Mouse (Mus musculus): ENCODE data around the gene Zscan26.
"Not testable (repeated sequence)": the region's sequence is repeated elsewhere in the genome, so short reads cannot be mapped to it uniquely, and the experiment has no call there.

Zscan26 gene

DNA sequence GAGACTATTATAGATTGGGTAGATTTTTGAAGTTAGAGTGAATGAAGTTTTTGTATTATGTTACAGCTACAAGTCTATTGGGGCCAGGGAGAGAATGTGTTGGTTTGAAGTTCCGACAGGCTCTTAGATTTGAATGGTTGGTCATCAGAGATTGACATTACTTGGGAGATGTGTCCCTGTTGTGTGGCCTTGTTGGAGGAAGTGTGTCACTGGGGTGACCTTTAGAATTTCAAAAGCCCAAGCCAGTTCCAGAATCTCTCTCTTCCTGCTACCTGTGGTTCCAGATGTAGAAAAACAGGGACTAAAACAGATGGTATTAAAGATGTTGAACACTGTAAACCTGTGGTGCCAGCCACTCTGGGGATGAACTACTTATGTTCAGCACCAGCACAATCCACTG, 25.9 kb downstream of the Zscan26 start:
- no peak for DNase-seq (ENCODE audit: low spot score in 2 of 2)

DNA sequence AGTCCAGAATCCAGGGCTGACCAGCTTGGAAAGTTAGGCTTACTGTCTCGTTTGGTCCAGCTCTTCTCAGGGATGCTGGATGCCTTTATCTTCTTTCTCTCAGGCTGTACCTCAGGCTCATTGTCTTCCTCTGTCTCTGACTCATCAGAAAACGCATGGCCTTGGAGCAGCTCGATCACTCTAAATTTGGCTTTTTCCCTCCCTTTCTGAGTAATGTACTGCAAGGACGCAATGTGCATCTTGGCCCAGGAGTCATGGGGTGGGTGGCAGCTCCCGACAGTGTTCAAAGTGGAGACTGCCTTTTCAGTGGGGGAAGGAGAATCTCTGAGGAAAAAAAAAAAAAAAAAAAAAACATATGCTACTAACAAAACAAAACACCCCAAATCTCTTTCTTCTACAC, 30.2 kb downstream of the Zscan26 start:
- DNase-seq (ENCODE audit: low spot score in 2 of 2) = no peak

DNA sequence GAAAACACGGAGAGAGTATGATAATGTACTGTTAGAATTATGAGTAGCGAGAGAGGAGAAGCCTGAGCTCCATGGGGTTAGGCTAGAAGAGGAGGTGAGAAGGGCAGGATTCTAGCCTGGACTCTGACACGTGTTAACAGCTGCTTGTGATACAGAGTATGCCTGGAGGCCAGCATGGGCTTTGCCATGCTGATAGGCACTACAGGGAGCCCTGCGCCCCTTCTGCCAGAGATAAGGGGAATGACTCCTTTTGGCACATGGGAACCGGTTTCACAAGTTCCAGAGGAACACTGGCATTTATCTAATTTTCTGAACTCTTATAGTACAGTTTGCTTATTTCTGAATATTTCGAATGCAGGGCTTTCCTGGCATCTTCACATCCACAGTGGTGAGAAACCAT, 34.7 kb downstream of the Zscan26 start:
- peak in 1 of 2 experiments; percentile 40 for DNase-seq (ENCODE audit: low spot score in 2 of 2)

DNA sequence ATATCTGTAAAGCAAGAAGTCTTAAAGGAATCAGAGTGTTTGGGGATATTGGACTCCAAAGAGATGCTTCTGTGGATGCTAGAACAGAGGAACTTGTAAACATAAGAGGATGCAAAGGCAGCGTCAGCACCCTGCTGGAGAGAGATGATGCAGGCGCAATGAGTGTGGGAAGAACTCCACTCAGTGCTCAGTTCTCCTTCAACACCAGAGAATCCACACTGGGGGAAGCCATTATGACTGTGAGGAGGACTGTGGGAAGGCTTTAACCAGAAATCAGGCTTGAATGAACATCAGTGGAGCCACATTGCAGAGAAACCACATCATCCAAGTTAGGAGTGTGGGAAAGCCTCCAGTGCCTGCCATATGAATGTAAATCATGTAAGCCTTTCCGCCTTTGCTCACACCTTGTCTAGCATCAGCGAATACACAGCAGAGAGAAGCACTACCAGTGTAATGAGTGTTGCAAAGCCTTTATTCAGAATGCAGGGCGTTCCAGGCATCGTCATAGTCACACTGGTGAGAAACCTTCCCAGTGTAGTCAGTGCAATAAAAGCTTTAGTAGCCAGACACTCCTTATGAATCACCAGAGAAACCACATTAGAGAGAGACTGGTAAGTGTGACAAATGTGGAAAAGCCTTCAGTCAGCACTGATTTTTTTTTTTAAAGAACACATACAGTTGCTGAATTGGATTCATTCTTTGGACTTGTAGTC, 36.1 kb downstream of the Zscan26 start:
- no peak for DNase-seq (ENCODE audit: low spot score in 2 of 2)

DNA sequence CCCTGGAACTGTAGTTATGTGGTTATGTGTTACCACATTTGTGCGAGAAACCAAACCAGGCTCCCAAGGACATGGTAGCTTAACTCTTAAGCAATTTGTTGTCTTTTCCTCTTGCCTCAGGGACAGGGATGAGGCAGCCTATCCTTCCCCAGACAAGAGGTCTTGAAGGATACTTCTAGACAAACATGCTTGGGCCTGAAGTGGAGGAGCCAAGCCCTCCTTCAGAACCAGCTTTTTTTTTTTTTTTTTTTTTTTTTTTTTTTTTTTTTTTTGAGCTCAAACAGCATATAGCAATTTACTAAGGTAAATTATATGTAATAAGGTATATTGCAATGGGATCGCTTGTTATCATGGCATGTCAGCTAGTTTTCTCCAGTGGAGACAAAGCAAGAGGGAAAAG, 37.8 kb downstream of the Zscan26 start:
- DNase-seq (ENCODE audit: low spot score in 2 of 2) = no peak

DNA sequence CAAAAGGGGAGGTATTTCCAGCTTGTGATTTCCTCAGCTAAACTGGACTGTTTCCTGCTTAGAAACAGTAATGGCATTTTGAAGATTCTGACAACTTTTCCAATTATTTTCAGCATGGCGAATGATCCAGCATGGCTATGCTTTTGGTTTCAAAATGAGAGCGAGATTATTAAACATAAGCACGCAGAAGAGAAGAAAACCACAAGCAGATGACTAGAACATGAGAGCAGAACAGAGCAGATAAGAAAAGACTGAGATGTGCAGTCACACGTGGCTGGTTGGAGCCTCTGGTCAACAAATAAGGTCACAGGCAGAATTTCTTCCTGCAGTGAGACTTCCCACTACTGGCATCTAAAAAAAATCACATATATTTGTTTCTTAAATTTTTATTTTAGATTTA, 38.3 kb downstream of the Zscan26 start:
- no peak for DNase-seq (ENCODE audit: low spot score in 2 of 2)

DNA sequence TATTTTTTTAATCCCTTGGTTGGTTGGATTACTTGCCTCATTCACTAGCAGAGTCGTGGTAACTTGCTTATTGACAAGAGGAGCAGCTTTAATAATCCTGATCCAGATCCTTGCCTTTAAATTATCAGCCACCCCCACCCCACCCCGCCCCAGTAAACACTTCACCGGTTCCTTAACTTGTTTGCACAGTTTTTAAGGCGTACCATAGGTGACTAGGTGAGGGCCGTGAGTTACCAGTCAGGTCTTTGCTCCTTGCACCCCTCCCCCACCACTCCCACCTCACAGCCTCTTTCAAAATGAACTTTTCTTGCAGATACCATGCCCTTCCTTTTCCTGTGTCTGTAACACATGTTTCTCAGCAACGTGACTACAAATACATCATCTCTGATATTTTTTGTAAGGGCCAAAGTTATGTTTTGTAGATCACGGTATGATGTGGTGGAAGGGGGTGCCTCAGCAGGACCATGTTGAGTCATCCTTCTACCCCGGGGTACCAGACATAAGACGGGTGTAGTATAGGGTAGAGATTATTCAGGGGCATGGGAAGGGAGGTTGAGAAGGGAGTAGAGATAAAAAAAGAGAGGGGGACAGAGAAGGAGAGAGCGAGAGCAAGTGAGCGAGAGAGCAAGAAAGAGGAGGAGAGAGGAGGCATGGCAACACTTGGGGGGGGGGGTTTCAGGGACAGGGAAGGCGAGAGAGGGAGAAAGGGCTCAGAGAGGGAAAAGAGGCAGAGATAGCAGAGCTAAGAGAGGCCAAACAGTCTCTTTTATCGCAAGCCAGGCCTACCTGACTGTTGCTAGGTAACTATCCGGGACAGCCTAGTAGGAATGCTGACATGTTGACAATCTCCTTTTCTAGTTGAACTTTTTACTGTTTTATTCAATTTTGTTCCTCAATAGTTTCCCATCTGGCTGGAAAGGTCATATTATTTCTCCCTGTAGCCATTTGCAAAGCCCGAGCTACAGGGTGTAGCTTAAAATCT, 39.0 kb downstream of the Zscan26 start:
- DNase-seq (ENCODE audit: low spot score in 2 of 2) = no peak

DNA sequence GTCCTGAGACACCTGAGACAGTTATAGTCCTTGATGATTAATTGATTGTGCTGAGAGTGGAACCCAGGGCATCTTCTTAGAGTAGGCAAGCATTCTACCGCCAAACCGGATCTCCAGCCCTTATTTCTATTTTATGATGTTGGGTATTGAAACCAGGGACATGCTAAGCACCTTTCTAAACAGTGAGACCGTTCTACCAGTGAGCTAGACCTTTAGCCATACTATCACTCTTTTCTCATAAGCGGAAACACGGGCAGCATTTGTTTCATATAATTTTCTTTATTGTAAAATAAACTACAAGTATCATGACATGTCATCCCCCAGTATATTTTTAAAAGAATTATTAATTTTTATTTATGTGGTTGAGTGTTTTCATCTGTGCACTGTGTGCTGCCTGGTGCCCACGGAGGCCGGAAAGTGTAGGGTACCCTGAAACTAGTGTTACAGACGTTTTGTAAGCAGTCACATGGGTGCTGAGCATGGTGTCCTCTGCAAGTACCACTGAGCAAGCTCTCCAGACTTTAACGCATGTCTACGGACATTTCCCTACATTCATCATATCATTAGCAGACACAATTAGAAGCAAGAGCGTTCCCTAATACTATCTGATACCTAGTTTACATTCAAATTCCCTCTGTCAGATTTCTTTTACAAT, 44.6 kb downstream of the Zscan26 start:
- DNase-seq (ENCODE audit: low spot score in 2 of 2) = no peak

DNA sequence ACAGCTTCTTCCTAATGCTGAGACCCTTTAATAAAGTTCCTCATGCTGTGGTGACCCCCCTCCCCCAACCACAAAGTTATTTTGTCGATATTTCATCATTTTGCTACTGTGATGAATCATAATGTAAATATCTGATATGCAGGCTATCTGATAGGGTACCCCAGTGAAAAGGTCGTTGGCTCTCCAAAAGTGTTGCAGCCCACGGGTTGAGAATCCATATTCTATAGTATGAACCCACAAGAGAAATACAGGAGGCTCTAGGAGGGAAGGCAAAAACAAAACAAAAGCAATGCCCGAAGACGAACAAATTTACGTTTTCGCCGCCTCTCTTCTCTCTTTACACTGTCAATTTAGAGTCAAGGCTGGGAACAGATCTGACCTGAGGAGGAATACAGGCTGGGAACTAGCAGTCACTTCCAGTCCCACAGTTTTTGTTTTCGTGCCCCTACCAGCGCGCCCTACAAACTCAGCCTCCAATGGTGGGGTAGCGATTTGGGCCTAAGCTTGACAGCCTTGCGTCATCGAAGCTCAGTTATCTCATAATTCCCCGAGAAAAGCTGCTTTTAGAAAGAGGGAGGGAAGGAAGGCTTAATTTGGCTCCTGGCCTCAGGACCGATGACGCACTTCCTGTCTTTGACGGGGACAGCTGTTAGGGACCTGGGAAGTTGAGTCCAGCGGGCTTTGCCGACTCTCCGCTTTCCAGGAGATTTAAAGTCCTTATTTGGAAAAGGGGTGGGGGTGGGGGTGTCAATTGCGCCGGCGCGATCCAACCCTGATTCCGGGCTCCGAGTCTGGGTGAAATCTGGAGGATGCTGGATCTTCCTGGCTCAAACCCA, 45.3 kb downstream of the Zscan26 start:
- DNase-seq (ENCODE audit: low spot score in 2 of 2) = peak; percentile 35 to 64

DNA sequence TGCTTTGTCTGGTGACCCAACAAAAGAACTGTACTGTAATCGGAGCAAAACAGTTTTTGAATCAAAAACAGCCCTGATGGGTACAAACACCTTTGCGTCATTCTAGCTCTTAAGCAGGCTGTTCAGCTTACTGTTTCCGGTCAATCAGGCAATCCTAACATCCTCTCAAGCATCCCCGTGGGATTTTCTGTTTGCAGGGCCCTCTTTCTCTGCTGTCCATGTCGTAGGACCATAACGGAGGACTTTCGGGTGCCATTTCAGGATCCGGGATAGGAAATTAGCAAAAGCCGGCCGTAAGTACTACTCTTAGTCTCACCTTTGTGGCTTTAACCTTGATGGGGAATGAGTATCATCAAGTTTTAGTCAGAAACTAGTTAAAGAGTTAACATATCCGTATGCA, 46.2 kb downstream of the Zscan26 start:
- DNase-seq (ENCODE audit: low spot score in 2 of 2) = no peak

DNA sequence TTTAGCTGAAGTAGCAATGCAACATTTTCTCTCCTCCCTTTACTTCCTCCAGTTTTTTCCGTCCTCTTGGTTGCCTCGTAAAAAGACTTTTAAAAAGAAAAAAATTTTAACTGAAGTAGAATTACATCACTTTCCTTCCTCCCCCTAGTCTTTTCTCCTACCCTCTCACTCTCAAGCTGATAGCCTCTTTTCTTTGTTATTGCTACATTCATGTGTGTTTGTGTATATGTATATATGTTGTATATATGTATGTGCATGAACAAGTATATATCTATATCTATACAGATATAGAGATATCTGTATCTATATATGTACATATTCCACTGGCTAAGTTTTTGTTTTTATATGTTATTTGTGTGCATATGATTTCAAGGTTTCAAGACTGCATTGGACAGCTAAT, 50.7 kb downstream of the Zscan26 start:
- DNase-seq (ENCODE audit: low spot score in 2 of 2) = no peak

DNA sequence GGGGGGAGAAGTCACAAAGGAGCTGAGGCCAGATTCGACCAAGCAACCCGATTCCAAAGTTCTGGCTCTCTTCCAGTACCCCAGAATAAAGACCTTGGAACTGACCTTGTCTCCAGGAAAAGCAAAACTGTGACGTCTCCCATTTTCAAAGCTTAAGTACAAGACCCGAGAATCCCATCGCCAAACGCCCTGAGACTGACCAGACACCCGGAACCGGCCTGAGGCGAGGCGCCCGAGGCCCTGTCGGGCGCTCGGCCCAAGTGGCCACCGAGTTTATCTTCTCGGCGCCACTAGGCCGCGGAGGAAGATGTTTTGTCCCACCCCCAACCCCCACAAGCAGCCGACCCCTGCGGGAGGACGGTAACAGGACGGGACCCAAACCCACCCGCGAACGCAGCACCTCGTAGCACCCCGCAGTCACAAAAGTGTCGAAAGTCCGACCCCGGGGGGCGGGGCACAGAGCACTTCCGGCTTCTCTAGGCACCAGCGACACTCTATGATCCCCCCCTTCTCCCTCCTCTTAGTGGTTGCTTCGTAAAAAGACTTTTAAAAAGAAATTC, 51.2 kb downstream of the Zscan26 start, which contains the start of gene Zkscan3:
Gene Zkscan3 (minus strand): TSS at position 469 of the 560 bp plus-strand sequence.
- DNase-seq (ENCODE audit: low spot score in 2 of 2) = peak; percentile 82 to 91

DNA sequence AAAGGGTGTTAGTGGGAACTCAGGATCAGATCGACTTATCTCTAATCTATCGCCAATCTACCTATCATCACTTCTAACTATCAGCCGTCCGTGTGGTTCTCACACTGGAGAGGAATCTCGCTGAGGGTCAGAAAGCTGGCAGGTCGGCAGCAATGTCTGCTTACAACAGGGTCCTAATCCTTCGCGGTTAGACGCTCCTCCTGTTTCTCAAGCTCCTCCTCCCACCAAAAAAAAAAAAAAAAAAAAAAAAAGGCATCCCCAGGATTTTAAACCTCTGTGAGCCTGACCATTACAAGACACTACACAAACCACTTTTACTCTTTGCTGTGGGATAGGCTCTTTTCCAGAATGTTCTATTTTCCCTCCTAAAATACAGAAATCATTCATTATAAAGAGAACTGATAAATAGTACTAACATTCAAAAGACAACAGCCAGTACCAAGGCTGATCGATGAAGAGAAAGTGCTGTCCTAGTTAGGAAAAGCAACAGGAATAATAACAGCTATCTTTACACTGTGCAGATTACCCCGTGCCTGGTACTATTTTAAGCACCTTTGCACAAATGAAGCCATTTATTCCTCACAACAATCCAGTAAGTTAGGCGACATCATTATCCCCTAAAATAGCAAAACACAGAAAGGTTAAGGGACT, 51.8 kb downstream of the Zscan26 start:
- DNase-seq (ENCODE audit: low spot score in 2 of 2) = no peak

DNA sequence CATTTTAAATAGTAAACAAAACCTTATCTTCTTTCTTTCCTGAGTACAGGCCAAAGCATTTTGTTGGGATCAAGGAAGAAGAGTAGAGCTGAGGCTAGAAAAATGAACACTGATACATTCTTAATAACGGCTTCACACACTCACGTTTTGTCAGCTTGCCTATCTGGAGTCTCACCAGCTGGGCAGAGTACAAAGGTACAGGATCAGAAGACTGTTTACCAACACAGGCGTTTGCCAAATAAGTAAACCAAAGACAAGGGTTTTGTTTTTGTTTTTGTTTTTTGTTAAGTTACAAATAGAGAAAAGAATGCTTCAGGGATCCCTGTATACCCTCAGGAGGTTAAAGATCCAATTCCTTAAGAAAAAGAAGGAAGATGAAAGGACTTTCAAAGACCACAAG, 52.4 kb downstream of the Zscan26 start:
- no peak for DNase-seq (ENCODE audit: low spot score in 2 of 2)

DNA sequence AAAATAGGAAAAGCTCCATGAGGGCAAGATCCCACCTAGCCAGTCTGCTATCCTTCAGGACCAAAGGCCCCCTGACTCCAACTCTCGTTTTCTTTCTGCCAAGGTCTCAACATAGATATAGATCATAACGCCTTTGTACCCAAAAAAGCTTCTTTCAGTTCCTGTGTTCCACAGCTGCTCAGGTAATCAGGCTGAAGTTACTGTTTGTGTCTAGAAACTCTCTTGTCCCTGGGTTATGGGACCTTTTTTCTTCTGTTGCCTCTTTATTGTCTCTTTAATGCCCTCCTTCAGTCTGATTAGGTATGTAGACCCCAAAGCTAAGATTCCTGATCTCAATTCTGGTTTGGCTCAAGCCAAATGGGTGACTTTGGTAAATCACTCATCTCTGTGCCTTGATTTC, 56.0 kb downstream of the Zscan26 start:
- DNase-seq (ENCODE audit: low spot score in 2 of 2) = no peak

DNA sequence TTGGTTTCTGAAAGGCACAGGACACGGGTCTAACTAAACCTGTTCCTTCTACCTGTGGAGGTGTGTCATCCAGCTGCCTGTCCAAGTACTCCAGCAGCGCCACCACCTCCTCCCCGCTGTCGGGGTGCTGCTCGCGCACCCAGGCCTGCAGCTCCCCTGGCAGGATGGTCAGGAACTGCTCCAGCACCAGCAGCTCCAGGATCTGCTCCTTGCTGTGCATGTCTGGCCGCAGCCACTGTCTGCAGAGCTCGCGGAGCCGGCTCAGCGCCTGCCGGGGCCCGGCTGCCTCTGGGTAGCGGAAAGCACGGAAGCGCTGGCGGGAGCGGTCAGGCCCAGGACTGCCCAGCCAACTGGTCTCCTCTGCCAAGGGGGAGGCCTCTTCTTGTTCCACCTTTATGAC, 57.5 kb downstream of the Zscan26 start:
- not testable (repeated sequence) for DNase-seq (ENCODE audit: low spot score in 2 of 2)

DNA sequence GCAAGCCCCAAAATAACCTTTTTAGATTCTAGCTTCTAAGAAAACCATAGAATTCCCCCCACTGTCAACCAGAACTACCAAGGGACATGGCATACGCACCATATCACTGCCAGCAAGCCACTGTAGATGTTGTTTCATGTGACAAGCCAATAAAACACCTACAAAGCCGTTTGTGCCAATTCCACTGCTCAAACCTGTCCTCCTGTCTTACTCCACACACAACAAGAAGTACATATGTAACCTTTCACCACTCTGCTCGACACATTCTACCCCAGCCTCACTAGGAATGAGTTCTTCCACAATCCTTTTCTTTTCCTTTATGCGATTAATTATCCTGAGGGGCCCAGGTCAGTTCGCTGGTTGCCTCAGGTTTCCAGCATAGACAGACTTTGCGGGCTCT, 57.9 kb downstream of the Zscan26 start:
- no peak for DNase-seq (ENCODE audit: low spot score in 2 of 2)

DNA sequence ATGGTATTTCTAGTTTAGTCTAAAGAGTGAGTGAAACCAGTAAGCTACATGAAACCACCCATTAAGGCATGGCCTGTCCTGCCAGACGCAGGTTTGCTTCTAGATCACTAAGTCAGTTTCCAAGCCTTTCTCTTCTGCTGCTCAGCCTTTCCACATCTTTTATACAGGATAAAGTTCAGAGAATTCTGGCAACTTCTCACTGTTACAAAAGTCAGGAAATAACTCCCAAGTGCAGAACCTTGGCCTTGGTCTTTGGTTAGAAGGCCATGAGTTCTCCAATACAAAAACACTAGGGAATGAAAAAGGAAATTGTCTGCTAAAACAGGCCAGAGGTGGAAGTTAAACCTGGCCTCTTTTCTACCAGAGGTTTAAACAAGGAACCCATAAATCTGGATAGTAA, 58.3 kb downstream of the Zscan26 start:
- DNase-seq (ENCODE audit: low spot score in 2 of 2) = no peak
